Mouse (Mus musculus) lung, embryonic 16.5 days (tissue): ENCODE data around the gene Serp2. TPM values are rescaled to one million over a fixed set of nuclear protein-coding genes. Genes with fewer than 3 reads are reported as not detected.

ENCODE experiments used
- ATAC-seq: fragments of 200-750 bp; cut with Nextera tagmentation; 2 replicates; pipeline ENCODE4 v1.8.0; 2017; ENCODE audit warnings: low read depth, mild to moderate bottlenecking, moderate library complexity
- H3K27ac ChIP-seq: fragments of 300-500 bp; sonication (generic); 2 replicates; pipeline ENCODE4 v1.5.1; 2014; ENCODE audit warnings: mild to moderate bottlenecking, control low read depth, low read length
- H3K27me3 ChIP-seq: fragments of 300-500 bp; sonication (generic); 2 replicates; pipeline ENCODE4 v1.6.1; 2014; ENCODE audit warnings: low read depth, low read length, mixed read lengths; ENCODE audit not compliant: control insufficient read depth, insufficient read depth
- H3K36me3 ChIP-seq: fragments of 300-500 bp; sonication (generic); 2 replicates; pipeline ENCODE4 v1.6.1; 2014; ENCODE audit warnings: low read length; ENCODE audit not compliant: control insufficient read depth, insufficient read depth
- H3K4me1 ChIP-seq: fragments of 300-500 bp; sonication (generic); replicated peaks from 2 replicates; pipeline ENCODE4 v1.6.1; 2014; ENCODE audit warnings: low read length, mixed read lengths; ENCODE audit not compliant: control insufficient read depth, insufficient read depth
- H3K4me2 ChIP-seq: fragments of 300-500 bp; sonication (generic); 2 replicates; pipeline ENCODE4 v1.6.1; 2014; ENCODE audit warnings: low read depth, low read length, control low read depth
- H3K4me3 ChIP-seq: fragments of 300-500 bp; sonication (generic); 2 replicates; pipeline ENCODE4 v1.5.1; 2014; ENCODE audit warnings: mild to moderate bottlenecking, low read length, control low read depth
- H3K9ac ChIP-seq: fragments of 300-500 bp; sonication (generic); 2 replicates; pipeline ENCODE4 v1.6.1; 2014; ENCODE audit warnings: low read length, control low read depth
- H3K9me3 ChIP-seq: fragments of 300-500 bp; sonication (generic); 2 replicates; pipeline ENCODE4 v1.6.1; 2016; ENCODE audit warnings: low read length; ENCODE audit not compliant: control insufficient read depth
- WGBS: fragments of 180-500 bp; shearing (Covaris S2); extraction: QIAGEN DNeasy Blood & Tissue Kit; methylation state at CpG from one replicate; pipeline ENCODE4 v1.1.7; 2014; 5-methylcytosine and 5-hydroxymethylcytosine counted together
- polyA plus RNA-seq: library from polyadenylated mRNA; unstranded; fragments of >200 nt; fragmentation: Nextera tagmentation; extraction: Ambion mirVana; gene quantifications from 2 replicates; pipeline ENCODE4 v1.2.1, GENCODE M21; 2015

The Serp2 gene
- polyA plus RNA-seq, 1 experiment from 2014 or later: 6.3 TPM

DNA sequence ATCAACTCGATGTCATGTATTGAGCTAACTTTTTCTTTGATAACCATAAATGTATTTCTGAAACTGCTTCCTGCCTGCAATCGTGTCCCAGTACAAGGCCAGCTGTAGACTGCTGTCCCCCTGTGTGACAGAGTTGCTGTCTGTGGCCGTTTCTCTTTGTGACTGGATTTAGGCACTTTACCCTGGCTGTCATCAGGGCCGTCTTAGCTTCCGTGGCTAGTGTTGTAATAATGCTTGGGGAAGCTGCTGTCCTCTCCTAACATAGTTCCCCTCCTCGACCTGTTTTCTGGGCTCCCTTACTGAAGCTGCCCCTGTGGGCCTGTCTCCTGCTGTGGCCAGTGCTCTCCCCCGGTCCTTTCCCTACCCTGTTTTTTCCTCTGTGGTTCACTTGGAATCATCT lies 58.5 kb downstream of the Serp2 start:
- Histone ChIP-seq H3K27ac (peak overlapping the region; percentile 58), H3K4me1 (peaks cover 16% of the 10 kb centered on the region), H3K27me3 (no peaks in the 10 kb centered on the region), H3K4me2 (no peak overlapping the region), H3K9ac (no peak overlapping the region; the same call in 1 of the 2 replicates), H3K36me3 (no peaks in the 10 kb centered on the region), H3K9me3 (no peaks in the 10 kb centered on the region), H3K4me3 (no peak overlapping the region)
- ATAC-seq: peak; percentile 46
- 46% methylated on average over 7 of the region's 7 CpGs for WGBS

DNA sequence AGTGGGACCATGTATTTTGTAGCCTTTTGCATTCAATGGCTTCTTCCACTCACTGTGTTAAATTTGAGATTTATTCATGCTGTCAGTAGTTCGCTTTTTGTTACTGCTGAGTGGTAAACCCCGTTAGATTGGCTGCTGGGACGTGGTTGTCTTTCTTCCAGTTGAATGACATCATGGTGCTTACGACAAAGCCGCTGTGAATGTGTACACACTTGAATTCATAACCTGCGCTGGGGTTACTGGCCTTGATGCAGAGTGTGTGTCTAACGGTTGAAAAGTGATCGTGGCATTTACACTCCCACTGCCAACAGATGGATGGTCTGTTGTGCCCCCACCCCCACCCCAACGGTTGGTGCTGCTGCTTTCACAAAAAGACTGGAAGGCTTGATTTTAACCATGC lies 59.5 kb downstream of the Serp2 start:
- Histone ChIP-seq H3K36me3 (no peaks in the 10 kb centered on the region), H3K4me2 (no peak overlapping the region), H3K4me3 (no peak overlapping the region), H3K27ac (no peak overlapping the region), H3K9ac (no peak overlapping the region), H3K4me1 (peaks cover 15% of the 10 kb centered on the region), H3K9me3 (no peaks in the 10 kb centered on the region), H3K27me3 (no peaks in the 10 kb centered on the region)
- no peak for ATAC-seq
- WGBS: 68% methylated on average over 9 of the region's 9 CpGs

DNA sequence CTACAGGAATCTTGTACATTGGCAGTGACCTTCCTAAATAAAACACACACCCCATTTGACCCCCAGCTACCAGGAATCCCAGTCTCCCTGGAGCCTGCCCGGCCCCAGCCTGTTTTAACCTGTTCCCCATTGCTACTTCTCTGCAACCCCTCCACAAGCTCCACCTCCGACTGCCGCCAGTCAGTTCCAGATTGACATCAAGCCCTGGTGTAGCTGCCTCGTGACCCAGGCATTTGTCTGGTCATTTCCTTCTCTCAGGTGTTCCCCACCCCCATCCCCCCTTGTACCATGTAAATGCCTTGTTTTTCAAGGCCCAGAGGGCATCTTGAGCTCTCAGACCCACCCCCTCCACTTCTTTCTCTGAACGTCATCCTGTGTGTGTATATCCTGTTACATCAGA lies 61.7 kb downstream of the Serp2 start:
- H3K27ac ChIP-seq: no peak overlapping the region
- no peak overlapping the region for H3K4me2 ChIP-seq
- WGBS: 41% methylated on average over 5 of the region's 5 CpGs
- H3K36me3 ChIP-seq: no peaks in the 10 kb centered on the region
- no peaks in the 10 kb centered on the region for H3K27me3 ChIP-seq
- H3K9me3 ChIP-seq: no peaks in the 10 kb centered on the region
- peaks cover 9% of the 10 kb centered on the region for H3K4me1 ChIP-seq
- H3K4me3 ChIP-seq: no peak overlapping the region
- no peak for ATAC-seq
- no peak overlapping the region for H3K9ac ChIP-seq

DNA sequence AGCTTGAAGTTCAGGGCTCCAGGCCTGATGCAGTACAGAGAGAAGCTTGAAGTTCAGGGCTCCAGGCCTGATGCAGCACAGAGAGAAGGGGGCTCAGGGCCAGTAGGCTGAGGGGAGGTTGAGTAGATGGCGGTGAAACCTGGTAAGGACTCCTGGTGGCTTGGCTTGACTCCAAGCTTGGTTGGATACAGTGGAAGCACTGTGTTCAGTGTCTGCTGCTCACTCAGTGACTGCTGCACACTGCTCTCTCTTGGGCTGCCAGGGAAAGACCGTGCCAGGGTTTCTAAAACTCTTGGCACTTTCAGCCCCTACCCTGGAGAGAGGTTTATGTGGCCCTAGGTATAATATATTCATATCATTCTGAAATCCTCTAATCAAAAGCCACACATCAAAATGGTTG lies 67.6 kb downstream of the Serp2 start:
- 32% methylated on average over 2 of the region's 2 CpGs for WGBS
- Histone ChIP-seq H3K27ac (no peak overlapping the region), H3K27me3 (no peaks in the 10 kb centered on the region), H3K9ac (no peak overlapping the region), H3K36me3 (no peaks in the 10 kb centered on the region), H3K4me3 (no peak overlapping the region), H3K9me3 (no peaks in the 10 kb centered on the region), H3K4me1 (peaks cover 3% of the 10 kb centered on the region), H3K4me2 (no peak overlapping the region)
- ATAC-seq: peak; percentile 62; the same call in 1 of the 2 replicates

DNA sequence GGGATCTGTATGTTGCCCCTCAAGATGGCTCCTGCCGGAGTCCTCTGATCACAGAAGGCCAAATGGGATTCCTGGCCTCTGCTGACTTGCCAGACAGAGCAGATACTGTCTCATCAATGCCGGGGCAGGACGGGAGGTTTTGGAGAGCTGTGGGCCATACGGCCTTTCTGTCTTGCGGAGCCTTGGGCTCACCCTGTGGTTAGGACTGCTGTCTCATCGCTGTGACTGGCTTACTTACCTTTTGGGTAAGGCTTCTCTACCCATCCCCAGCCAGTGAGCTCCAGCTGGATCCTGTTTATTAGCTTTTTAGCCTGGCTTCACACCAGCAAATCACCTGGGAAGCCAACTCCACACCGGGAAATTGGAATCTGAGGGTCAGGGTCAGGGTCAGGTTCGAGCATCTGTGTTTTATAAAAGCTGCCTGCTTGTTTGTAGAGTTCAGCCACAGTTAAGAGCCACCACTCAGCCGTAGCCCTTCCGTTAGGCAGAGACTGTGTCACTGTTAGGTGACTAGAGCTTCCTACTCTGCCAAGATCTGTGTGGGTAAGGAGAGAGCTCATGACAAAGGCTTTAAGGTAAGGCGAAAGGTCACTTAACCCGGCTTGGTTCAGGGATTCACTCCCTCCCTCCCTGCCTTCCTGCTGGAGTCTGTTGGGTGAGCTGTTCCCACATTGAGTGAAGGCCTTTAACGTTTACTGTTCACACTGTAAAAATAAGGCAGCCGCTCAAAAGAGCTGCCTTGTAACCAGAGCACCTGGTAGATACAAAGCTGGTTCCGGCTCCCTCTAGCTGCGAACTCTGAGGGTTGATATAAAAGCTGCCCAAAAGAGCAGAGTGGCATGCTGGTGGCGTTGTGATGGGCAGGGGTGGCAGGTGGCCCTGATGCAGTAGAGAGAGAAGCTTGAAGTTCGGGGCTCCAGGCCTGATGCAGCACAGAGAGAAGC lies 68.3 kb downstream of the Serp2 start:
- no peak overlapping the region for H3K4me2 ChIP-seq
- H3K36me3 ChIP-seq: no peaks in the 10 kb centered on the region
- no peaks in the 10 kb centered on the region for H3K9me3 ChIP-seq
- ATAC-seq: 0 out of 2 replicates have a peak, but pooled peaks have one; percentile 39
- peaks cover 3% of the 10 kb centered on the region for H3K4me1 ChIP-seq
- WGBS: 57% methylated on average over 18 of the region's 18 CpGs
- no peak overlapping the region for H3K4me3 ChIP-seq
- 0 out of 2 replicates have a peak overlapping the region, but pooled peaks have one; percentile 2 for H3K27ac ChIP-seq
- H3K27me3 ChIP-seq: no peaks in the 10 kb centered on the region
- no peak overlapping the region for H3K9ac ChIP-seq

DNA sequence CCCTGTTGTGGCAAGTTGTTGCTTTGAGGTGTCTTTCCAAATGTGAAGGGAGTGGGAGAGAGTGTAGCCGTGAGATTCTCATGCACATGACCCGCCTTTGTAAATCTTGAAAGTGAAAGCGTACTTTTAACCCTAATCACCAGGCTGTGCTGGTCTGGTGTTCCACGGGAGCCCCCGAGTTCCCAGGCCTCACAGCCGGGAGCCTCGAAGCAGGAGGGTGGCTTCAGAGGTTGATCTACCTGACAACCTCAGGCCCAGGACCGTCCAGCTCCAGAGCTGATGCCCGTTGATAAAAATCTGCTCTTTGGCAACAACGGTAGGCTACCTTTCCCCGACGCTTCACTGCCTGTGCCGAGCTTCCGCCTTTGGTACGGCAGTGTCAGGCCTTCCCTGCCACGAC lies 69.1 kb downstream of the Serp2 start:
- no peaks in the 10 kb centered on the region for H3K36me3 ChIP-seq
- no peak overlapping the region for H3K4me2 ChIP-seq
- no peaks in the 10 kb centered on the region for H3K27me3 ChIP-seq
- 76% methylated on average over 16 of the region's 16 CpGs for WGBS
- no peak overlapping the region; the same call in 1 of the 2 replicates for H3K9ac ChIP-seq
- H3K4me1 ChIP-seq: peaks cover 3% of the 10 kb centered on the region
- no peak overlapping the region for H3K27ac ChIP-seq
- ATAC-seq: peak; percentile 20; the same call in 1 of the 2 replicates
- H3K9me3 ChIP-seq: no peaks in the 10 kb centered on the region
- no peak overlapping the region for H3K4me3 ChIP-seq

DNA sequence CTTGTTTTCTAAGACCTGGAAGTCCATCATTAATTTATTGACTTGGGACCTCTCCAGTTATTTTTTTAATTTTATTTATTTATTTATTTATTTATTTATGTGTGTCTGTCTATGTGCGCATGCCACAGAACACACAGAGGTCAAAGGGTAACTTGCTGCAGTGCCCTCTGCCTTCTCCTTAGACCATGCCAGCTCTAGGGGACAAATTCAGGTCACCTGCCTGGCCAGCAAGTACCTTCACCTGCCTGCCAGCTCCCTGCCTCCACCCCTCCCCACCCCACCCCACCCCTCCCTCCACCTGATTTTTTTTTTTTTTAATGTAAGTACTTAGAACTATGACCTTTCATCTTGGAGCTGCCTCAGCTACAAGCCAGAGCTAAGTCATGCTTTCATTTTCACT lies 73.0 kb downstream of the Serp2 start:
- Histone ChIP-seq H3K27ac (no peak overlapping the region), H3K36me3 (no peaks in the 10 kb centered on the region), H3K9me3 (no peaks in the 10 kb centered on the region), H3K27me3 (no peaks in the 10 kb centered on the region), H3K4me1 (peaks cover 8% of the 10 kb centered on the region), H3K4me2 (no peak overlapping the region), H3K4me3 (no peak overlapping the region), H3K9ac (no peak overlapping the region)
- ATAC-seq: no peak
- WGBS: 91% methylated on average over 1 of the region's 1 CpGs

Other genes starting within 250 kb of the Serp2 start
- 737 and 792 TPM in 2 replicates for gene Tsc22d1, start 141.9 kb downstream of the Serp2 start, polyA plus RNA-seq